Mouse (Mus musculus) limb, embryonic 14.5 days (tissue): ENCODE data around the gene Camta1. TPM values are rescaled to one million over a fixed set of nuclear protein-coding genes. Genes with fewer than 3 reads are reported as not detected.

ENCODE experiments used
- ATAC-seq: fragments of 200-750 bp; cut with Nextera tagmentation; 2 replicates; pipeline ENCODE4 v1.8.0; 2017; ENCODE audit warnings: low read depth, moderate number of reproducible peaks, moderate TSS enrichment; ENCODE audit not compliant: low FRiP score
- DNase-seq: peaks from one replicate; pipeline ENCODE4 v3.0.0-alpha.2; 2015; ENCODE audit warnings: low spot score
- H3K27ac ChIP-seq: fragments of 300-500 bp; sonication (generic); replicated peaks from 2 replicates; pipeline ENCODE4 v1.5.1; 2014; ENCODE audit warnings: low read depth, mild to moderate bottlenecking, low read length, moderate library complexity, mixed read lengths
- H3K27me3 ChIP-seq: fragments of 300-500 bp; sonication (generic); 2 replicates; pipeline ENCODE4 v1.6.1; 2014; ENCODE audit warnings: low read length, mixed read lengths; ENCODE audit not compliant: control insufficient read depth, insufficient read depth
- H3K36me3 ChIP-seq: fragments of 300-500 bp; sonication (generic); 2 replicates; pipeline ENCODE4 v1.6.1; 2014; ENCODE audit warnings: mild to moderate bottlenecking, low read length, moderate library complexity, mixed read lengths; ENCODE audit not compliant: control insufficient read depth, insufficient read depth
- H3K4me1 ChIP-seq: fragments of 300-500 bp; sonication (generic); 2 replicates; pipeline ENCODE4 v1.6.1; 2014; ENCODE audit warnings: antibody characterized with exemption, low read length, mixed read lengths; ENCODE audit not compliant: control insufficient read depth, insufficient read depth
- H3K4me2 ChIP-seq: fragments of 300-500 bp; sonication (generic); replicated peaks from 2 replicates; pipeline ENCODE4 v1.6.1; 2014; ENCODE audit warnings: low read depth, mild to moderate bottlenecking, low read length, moderate library complexity; ENCODE audit not compliant: severe bottlenecking
- H3K4me3 ChIP-seq: fragments of 300-500 bp; sonication (generic); replicated peaks from 2 replicates; pipeline ENCODE4 v1.5.1; 2014; ENCODE audit warnings: low read length
- H3K9ac ChIP-seq: fragments of 300-500 bp; sonication (generic); 2 replicates; pipeline ENCODE4 v1.6.1; 2014; ENCODE audit warnings: mild to moderate bottlenecking, low read depth, low read length, moderate library complexity; ENCODE audit not compliant: severe bottlenecking
- H3K9me3 ChIP-seq: fragments of 300-500 bp; sonication (generic); 2 replicates; pipeline ENCODE4 v1.6.1; 2016; ENCODE audit warnings: low read length; ENCODE audit not compliant: control insufficient read depth
- POLR2A ChIP-seq: fragments of 200-500 bp; IDR thresholded peaks from 2 replicates; pipeline ENCODE4 v1.8.0; 2012; ENCODE audit warnings: inconsistent platforms, mild to moderate bottlenecking, moderate library complexity, borderline replicate concordance; ENCODE audit not compliant: insufficient read depth, insufficient read length; ENCODE audit errors: extremely low read depth
- WGBS: fragments of 180-500 bp; shearing (Covaris S2); extraction: QIAGEN DNeasy Blood & Tissue Kit; methylation state at CpG from one replicate; pipeline ENCODE4 v1.1.7; 2014; 5-methylcytosine and 5-hydroxymethylcytosine counted together
- polyA plus RNA-seq, 2 experiments: library from polyadenylated mRNA; depleted of rRNA in 1 of 2; stranded (reverse) in 1 of 2; unstranded in 1 of 2; fragments of >200 nt; fragmentation: Nextera tagmentation in 1 of 2; extraction: Ambion mirVana in 1 of 2; gene quantifications; 2 replicates each; pipeline versions ENCODE4 v1.2.1 to v1.2.3; 2012 to 2014

Gene Camta1
- polyA plus RNA-seq, 2 experiments = 28.6 to 78.8 TPM

DNA sequence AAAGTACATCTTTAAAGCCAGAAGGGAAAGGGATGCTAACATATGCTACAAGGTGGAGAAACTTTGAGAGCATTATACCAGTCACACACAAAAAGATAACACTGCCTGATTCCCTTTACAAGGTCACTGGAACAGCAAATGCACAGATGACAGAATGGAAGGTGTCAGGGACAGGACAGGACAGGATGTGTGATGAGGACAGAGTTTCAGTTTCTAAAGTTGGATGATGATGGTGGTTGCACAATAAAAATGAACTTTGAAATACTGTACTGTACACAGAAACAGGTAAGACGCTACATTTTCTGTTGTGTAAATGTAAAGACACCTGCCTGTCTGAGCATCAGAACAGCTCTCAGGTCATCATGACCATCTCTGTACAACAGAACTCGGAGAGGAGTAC lies 57.5 kb downstream of the Camta1 start:
- Histone ChIP-seq H3K9ac (no peak overlapping the region), H3K27ac (no peak overlapping the region), H3K4me3 (no peak overlapping the region), H3K4me1 (0 out of 2 replicates have a peak, but pooled peaks cover 3% of the 10 kb centered on the region), H3K36me3 (no peaks in the 10 kb centered on the region), H3K27me3 (no peaks in the 10 kb centered on the region), H3K4me2 (no peak overlapping the region), H3K9me3 (no peaks in the 10 kb centered on the region)
- no peak for TF ChIP-seq POLR2A
- WGBS = 93% methylated on average over 2 of the region's 2 CpGs
- no peak for ATAC-seq
- DNase-seq = no peak

DNA sequence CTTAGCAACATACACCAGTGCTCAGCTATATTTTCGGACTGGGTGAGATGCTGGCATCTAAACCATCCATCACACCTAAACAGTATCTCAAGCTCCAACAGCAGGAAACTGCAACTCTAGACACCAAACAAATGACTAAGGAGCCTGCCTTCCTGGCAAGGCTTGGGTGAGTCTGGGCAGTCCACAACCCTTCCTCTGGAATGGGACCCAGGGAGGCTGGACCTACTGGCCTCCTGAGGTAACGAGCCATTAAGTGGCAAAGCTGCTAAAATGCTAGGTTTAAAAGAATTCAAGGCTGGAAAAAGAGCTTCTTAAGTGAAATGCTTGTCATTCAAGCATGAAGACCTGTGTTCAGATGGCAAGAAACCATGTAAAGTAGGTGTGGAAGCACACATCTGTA lies 63.0 kb downstream of the Camta1 start:
- Histone ChIP-seq H3K4me1 (no peaks in the 10 kb centered on the region), H3K36me3 (no peaks in the 10 kb centered on the region), H3K27ac (no peak overlapping the region), H3K4me2 (no peak overlapping the region), H3K27me3 (no peaks in the 10 kb centered on the region), H3K4me3 (no peak overlapping the region), H3K9me3 (no peaks in the 10 kb centered on the region), H3K9ac (no peak overlapping the region)
- no peak for TF ChIP-seq POLR2A
- ATAC-seq (no peak), DNase-seq (no peak)
- 77% methylated on average over 2 of the region's 2 CpGs for WGBS

DNA sequence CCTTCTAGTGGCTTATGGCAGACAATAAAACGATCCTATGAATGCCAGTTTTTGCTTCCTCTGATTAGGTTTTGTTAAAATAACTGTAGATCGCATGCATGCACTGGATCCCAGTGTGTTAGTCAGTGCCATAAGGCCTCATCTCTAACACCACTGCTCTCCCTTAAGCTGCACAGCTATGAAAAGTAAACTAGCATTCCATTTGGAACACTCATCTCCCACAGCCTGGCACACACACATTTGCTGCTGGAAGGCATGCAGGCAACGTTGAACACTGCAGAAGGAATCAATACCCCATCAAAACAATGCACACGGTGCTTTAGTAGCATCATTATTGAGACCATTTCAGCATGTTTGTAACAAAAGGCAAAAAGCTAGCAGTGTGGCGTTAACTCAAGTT lies 68.0 kb downstream of the Camta1 start:
- DNase-seq = no peak
- H3K4me1 ChIP-seq = no peaks in the 10 kb centered on the region
- H3K27ac ChIP-seq = no peak overlapping the region
- no peak for ATAC-seq
- H3K36me3 ChIP-seq = peaks cover 15% of the 10 kb centered on the region
- H3K9ac ChIP-seq = no peak overlapping the region
- H3K4me2 ChIP-seq = no peak overlapping the region
- no peaks in the 10 kb centered on the region for H3K27me3 ChIP-seq
- TF ChIP-seq POLR2A = no peak
- WGBS = 88% methylated on average over 5 of the region's 5 CpGs
- no peak overlapping the region for H3K4me3 ChIP-seq
- H3K9me3 ChIP-seq = no peaks in the 10 kb centered on the region

DNA sequence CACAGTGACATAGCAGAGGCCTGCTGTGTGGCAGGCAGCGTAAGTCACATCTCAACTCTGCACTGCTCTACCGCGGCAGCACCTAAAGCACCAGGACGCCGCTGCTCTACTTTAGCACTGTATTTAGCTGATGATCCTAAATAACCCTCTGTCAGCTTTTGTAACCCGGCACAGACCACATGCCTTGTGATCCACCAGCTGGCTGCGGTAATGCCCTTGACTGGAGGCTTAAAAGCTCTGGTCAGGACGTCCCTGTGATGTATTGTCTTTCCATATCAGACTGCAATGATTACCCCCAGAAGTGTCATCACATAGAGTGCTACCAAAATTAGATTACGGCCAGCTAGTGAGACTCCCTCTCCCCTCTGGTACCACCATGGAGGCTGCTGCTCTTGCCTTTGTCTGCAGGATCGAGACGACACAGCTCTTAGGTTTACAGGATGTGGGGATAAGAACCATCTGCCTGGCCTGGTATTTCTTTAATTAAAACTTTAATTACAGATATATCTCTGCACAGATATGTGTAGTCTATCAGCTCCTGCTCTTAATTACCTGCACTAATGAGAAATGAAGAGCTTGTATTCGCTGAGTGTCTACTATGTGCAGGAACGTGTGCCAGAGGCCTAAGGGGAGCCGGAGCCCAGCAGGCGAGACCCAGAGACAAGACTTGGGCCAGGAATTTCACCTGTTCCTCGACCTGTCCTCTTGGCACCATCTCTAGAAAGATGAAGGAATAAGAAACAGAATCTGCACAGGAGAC lies 74.5 kb downstream of the Camta1 start:
- TF ChIP-seq POLR2A = no peak
- peaks cover 21% of the 10 kb centered on the region for H3K36me3 ChIP-seq
- no peak overlapping the region for H3K27ac ChIP-seq
- no peak for ATAC-seq
- WGBS = 82% methylated on average over 16 of the region's 16 CpGs
- no peak overlapping the region for H3K4me2 ChIP-seq
- no peaks in the 10 kb centered on the region for H3K27me3 ChIP-seq
- no peaks in the 10 kb centered on the region for H3K4me1 ChIP-seq
- no peaks in the 10 kb centered on the region for H3K9me3 ChIP-seq
- no peak overlapping the region for H3K4me3 ChIP-seq
- DNase-seq = no peak
- no peak overlapping the region for H3K9ac ChIP-seq

DNA sequence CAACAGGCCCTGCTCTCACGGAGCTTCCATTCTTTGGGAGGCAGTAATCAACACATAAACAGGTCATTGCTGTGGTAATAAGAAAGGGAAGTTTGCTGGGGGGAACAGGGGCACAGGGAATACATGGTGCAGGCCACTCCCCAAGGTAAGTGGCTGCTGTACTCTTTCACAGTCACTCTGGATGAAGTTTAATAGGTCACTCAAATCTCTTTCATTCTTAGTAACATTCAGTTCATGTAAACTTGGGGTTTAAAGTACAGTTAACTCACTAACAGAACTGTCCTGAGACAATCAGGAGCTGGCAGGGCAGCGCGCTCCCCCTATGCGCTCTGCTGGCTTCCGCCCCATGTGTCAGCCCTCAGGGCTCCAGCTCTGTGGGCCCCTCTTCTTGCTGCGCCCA lies 81.2 kb downstream of the Camta1 start:
- Histone ChIP-seq H3K27me3 (no peaks in the 10 kb centered on the region), H3K9ac (no peak overlapping the region), H3K9me3 (no peaks in the 10 kb centered on the region), H3K4me2 (no peak overlapping the region), H3K4me1 (peaks cover 3% of the 10 kb centered on the region; the same call in 1 of the 2 replicates), H3K4me3 (no peak overlapping the region), H3K36me3 (no peaks in the 10 kb centered on the region), H3K27ac (no peak overlapping the region)
- ATAC-seq = no peak
- WGBS = 73% methylated on average over 6 of the region's 6 CpGs
- no peak for TF ChIP-seq POLR2A
- no peak for DNase-seq

DNA sequence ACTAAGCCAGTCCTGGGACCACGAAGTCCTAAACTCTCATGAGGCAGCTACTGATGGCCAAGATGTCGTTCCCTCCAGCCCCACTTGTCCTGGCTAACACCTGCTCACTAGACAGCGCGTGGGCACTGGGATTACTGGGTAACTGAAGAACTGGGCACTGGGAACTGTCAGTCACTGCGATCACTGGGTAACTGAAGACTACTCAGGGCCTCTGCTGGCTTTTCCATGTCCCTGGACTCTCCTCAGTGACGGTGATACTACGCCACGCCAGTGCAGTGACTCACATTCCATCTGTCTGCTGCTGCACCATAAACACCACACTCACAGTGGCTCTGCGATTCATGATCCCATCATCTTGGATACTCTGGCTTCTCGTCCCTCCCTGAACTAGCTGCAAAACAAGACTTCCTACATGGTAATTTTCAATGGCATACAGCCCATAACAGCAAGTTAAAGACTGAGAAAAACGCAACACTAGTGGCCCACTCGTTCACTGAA lies 81.7 kb downstream of the Camta1 start:
- Histone ChIP-seq H3K36me3 (no peaks in the 10 kb centered on the region), H3K27ac (no peak overlapping the region), H3K27me3 (no peaks in the 10 kb centered on the region), H3K4me1 (peaks cover 3% of the 10 kb centered on the region; the same call in 1 of the 2 replicates), H3K4me3 (no peak overlapping the region), H3K9me3 (no peaks in the 10 kb centered on the region), H3K9ac (no peak overlapping the region), H3K4me2 (no peak overlapping the region)
- ATAC-seq (no peak), DNase-seq (no peak)
- 79% methylated on average over 12 of the region's 12 CpGs for WGBS
- TF ChIP-seq POLR2A = no peak
